Mouse (Mus musculus): ENCODE results near the gene Mmp23. TPM values are rescaled to one million over a fixed set of nuclear protein-coding genes. Genes with fewer than 3 reads are reported as not detected.
A peak's percentile ranks its signal among the peaks of the same experiment; 100 is the strongest.

Mmp23 gene
- total and polyA plus RNA-seq, 2 experiments: 1.8 to 2.7 TPM

GRCm38 (mm10) chr4:155643531-155643930, 9.7 kb downstream of the Mmp23 start:
- DNase-seq (ENCODE audit: extremely low read depth, low read depth, low spot score): peak; percentile 77
- no peak for TF ChIP-seq POLR2A (IDR thresholded peaks at IDR 0.05; ENCODE audit: extremely low read depth, insufficient read depth, low read length)
- no peak for TF ChIP-seq CTCF (IDR thresholded peaks at IDR 0.05; ENCODE audit: low read depth, low read length)
- Histone ChIP-seq H3K27ac (replicated peaks; ENCODE audit: insufficient read depth, low read depth, low read length) (no peak overlapping the region), H3K27me3 (ENCODE audit: control insufficient read depth, insufficient read depth, low read length) (no peaks in the 10 kb centered on the region), H3K4me3 (ENCODE audit: insufficient read depth, low read depth, low read length) (no peak overlapping the region), H3K4me1 (ENCODE audit: control insufficient read depth, insufficient read depth, low read length) (peaks cover 3% of the 10 kb centered on the region; the same call in 1 of the 2 replicates), H3K9ac (ENCODE audit: low read depth, low read length) (no peak overlapping the region), H3K79me2 (ENCODE audit: control insufficient read depth, insufficient read depth, low read length) (no peaks in the 10 kb centered on the region), H3K36me3 (ENCODE audit: control insufficient read depth, insufficient read depth, low read length) (peaks cover 55% of the 10 kb centered on the region)
- WGBS: 29% methylated on average over 1 of the region's 1 CpGs

- Histone ChIP-seq H3K9ac (ENCODE audit: low read depth, low read length) (no peak overlapping the region), H3K36me3 (ENCODE audit: control insufficient read depth, insufficient read depth, low read length) (peaks cover 64% of the 10 kb centered on the region), H3K27me3 (ENCODE audit: control insufficient read depth, insufficient read depth, low read length) (no peaks in the 10 kb centered on the region), H3K79me2 (ENCODE audit: control insufficient read depth, insufficient read depth, low read length) (peaks cover 3% of the 10 kb centered on the region; the same call in 1 of the 2 replicates), H3K4me1 (ENCODE audit: control insufficient read depth, insufficient read depth, low read length) (no peaks in the 10 kb centered on the region), H3K27ac (replicated peaks; ENCODE audit: insufficient read depth, low read depth, low read length) (no peak overlapping the region), H3K4me3 (ENCODE audit: insufficient read depth, low read depth, low read length) (no peak overlapping the region)
- DNase-seq (ENCODE audit: extremely low read depth, low read depth, low spot score): peak; percentile 68
- TF ChIP-seq POLR2A (IDR thresholded peaks at IDR 0.05; ENCODE audit: extremely low read depth, insufficient read depth, low read length): no peak
- TF ChIP-seq CTCF (IDR thresholded peaks at IDR 0.05; ENCODE audit: low read depth, low read length): no peak
Observed at GRCm38 (mm10) chr4:155635766-155636499, 17.3 kb downstream of the Mmp23 start.

- peaks cover 3% of the 10 kb centered on the region; the same call in 1 of the 2 replicates for H3K79me2 ChIP-seq (ENCODE audit: control insufficient read depth, insufficient read depth, low read length)
- no peak overlapping the region for H3K4me3 ChIP-seq (ENCODE audit: insufficient read depth, low read depth, low read length)
- DNase-seq (ENCODE audit: extremely low read depth, low read depth, low spot score): no peak
- no peak overlapping the region for H3K27ac ChIP-seq (replicated peaks; ENCODE audit: insufficient read depth, low read depth, low read length)
- no peaks in the 10 kb centered on the region for H3K27me3 ChIP-seq (ENCODE audit: control insufficient read depth, insufficient read depth, low read length)
- H3K4me1 ChIP-seq (ENCODE audit: control insufficient read depth, insufficient read depth, low read length): peaks cover 2% of the 10 kb centered on the region; the same call in 1 of the 2 replicates
- H3K9ac ChIP-seq (ENCODE audit: low read depth, low read length): no peak overlapping the region
- peaks cover 58% of the 10 kb centered on the region for H3K36me3 ChIP-seq (ENCODE audit: control insufficient read depth, insufficient read depth, low read length)
- TF ChIP-seq POLR2A (IDR thresholded peaks at IDR 0.05; ENCODE audit: extremely low read depth, insufficient read depth, low read length) (no peak), CTCF (IDR thresholded peaks at IDR 0.05; ENCODE audit: low read depth, low read length) (no peak)
- WGBS: 70% methylated on average over 6 of the region's 6 CpGs
Observed at GRCm38 (mm10) chr4:155630267-155630666, 22.9 kb downstream of the Mmp23 start.

- Histone ChIP-seq H3K79me2 (ENCODE audit: control insufficient read depth, insufficient read depth, low read length) (peaks cover 5% of the 10 kb centered on the region; the same call in 1 of the 2 replicates), H3K4me3 (ENCODE audit: insufficient read depth, low read depth, low read length) (peak within 1 kb of the TSS; percentile 69), H3K27me3 (ENCODE audit: control insufficient read depth, insufficient read depth, low read length) (no peaks in the 10 kb centered on the region), H3K27ac (replicated peaks; ENCODE audit: insufficient read depth, low read depth, low read length) (peak within 1 kb of the TSS; percentile 61), H3K36me3 (ENCODE audit: control insufficient read depth, insufficient read depth, low read length) (peaks cover 34% of the 10 kb centered on the region), H3K4me1 (ENCODE audit: control insufficient read depth, insufficient read depth, low read length) (peaks cover 6% of the 10 kb centered on the region; the same call in 1 of the 2 replicates), H3K9ac (ENCODE audit: low read depth, low read length) (peak within 1 kb of the TSS; percentile 83)
- WGBS: under 1% methylated on average over 80 of the region's 84 CpGs
- peak; percentile 96 for DNase-seq (ENCODE audit: extremely low read depth, low read depth, low spot score)
- no peak for TF ChIP-seq CTCF (IDR thresholded peaks at IDR 0.05; ENCODE audit: low read depth, low read length)
- peak; percentile 74; the same call in 1 of the 2 replicates for TF ChIP-seq POLR2A (IDR thresholded peaks at IDR 0.05; ENCODE audit: extremely low read depth, insufficient read depth, low read length)
Observed at GRCm38 (mm10) chr4:155624338-155625291, 28.6 kb downstream of the Mmp23 start, which contains the start of gene Cdk11b. Cdk11b (plus strand) TSS chr4:155624854.

- Histone ChIP-seq H3K9ac (ENCODE audit: low read depth, low read length) (no peak overlapping the region), H3K36me3 (ENCODE audit: control insufficient read depth, insufficient read depth, low read length) (peaks cover 62% of the 10 kb centered on the region), H3K4me1 (ENCODE audit: control insufficient read depth, insufficient read depth, low read length) (no peaks in the 10 kb centered on the region), H3K27ac (replicated peaks; ENCODE audit: insufficient read depth, low read depth, low read length) (no peak overlapping the region), H3K4me3 (ENCODE audit: insufficient read depth, low read depth, low read length) (no peak overlapping the region), H3K79me2 (ENCODE audit: control insufficient read depth, insufficient read depth, low read length) (peaks cover 2% of the 10 kb centered on the region; the same call in 1 of the 2 replicates), H3K27me3 (ENCODE audit: control insufficient read depth, insufficient read depth, low read length) (no peaks in the 10 kb centered on the region)
- no peak for DNase-seq (ENCODE audit: extremely low read depth, low read depth, low spot score)
- 89% methylated on average over 5 of the region's 5 CpGs for WGBS
- TF ChIP-seq POLR2A (IDR thresholded peaks at IDR 0.05; ENCODE audit: extremely low read depth, insufficient read depth, low read length) (no peak), CTCF (IDR thresholded peaks at IDR 0.05; ENCODE audit: low read depth, low read length) (no peak)
Observed at GRCm38 (mm10) chr4:155618321-155618720, 34.9 kb downstream of the Mmp23 start.

Measured in liver, adult 2 months (tissue).